Mouse (Mus musculus): ENCODE results near the gene Lbh.

Lbh gene

DNA sequence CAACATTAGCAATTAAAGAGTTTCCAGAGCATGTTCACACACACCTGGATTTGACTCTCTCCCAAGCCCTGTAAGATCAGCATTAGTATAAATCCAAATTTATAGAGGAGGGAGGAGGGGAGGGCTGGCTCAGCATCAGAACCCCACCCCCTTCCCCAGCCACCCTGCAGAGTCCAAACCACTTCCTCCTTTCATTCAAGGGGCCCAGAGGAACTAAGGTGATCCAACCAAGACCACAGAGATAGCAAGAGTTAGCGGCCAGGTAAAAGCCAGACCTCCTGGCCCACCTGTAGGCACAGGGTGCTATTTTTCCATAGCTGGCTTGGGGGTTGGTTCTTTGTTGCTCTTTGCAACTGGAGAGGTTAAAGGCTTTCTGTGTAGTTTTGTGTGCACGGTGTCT is 16.0 kb downstream of the Lbh start:
- in situ Hi-C loops (cut with MboI; ENCODE audit: low pct_unique_long_range_greater_than_20kb in 1 of 2, low sequenced_read_pairs in 2 of 2, unreplicated experiment in 1 of 2), result no loop called here

GRCm38 (mm10) chr17:72934653-72935052 is 16.5 kb downstream of the Lbh start:
- in situ Hi-C loops (cut with MboI; ENCODE audit: low pct_unique_long_range_greater_than_20kb in 1 of 2, low sequenced_read_pairs in 2 of 2, unreplicated experiment in 1 of 2), result no loop called here

DNA sequence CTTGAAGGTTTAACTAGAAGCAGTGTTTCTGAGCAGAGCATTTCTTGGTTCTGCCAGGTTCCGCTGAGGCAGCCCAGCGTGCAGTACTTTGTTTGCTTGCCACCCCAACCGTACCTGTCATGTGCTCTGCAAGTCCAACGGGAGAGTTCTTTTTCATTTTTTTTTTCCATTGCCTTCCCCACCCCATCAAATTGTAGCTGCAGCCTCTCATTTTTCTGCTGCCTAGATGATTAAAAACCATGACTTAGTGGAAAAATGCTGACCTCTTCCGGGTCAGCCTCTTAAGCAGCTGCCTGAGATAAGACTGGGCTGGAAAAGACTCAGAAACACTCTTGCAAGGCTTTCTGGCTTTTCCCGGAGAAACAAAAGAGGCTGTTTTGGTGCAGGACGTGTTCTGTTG is 17.8 kb downstream of the Lbh start:
- in situ Hi-C loops (cut with MboI; ENCODE audit: low pct_unique_long_range_greater_than_20kb in 1 of 2, low sequenced_read_pairs in 2 of 2, unreplicated experiment in 1 of 2), result no loop called here

DNA sequence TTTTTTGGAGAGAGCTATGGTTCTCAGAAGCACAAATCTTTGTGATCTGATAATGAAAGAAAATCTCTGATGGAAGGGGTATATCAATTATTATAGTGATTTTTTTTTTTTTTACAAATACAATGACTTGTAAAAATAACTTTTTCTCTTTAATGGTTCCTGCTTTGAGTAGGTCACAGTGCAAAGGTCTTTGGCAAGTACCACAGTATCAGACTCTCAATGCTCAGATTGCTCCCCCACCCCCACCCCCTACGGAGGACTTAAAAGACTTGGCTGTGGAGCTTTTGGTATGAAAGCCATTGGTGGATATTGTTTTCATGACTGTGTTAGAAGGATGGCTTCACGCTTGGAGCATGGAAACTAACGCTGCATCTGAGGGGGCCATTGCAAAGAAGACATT is 18.2 kb downstream of the Lbh start:
- in situ Hi-C loops (cut with MboI; ENCODE audit: low pct_unique_long_range_greater_than_20kb in 1 of 2, low sequenced_read_pairs in 2 of 2, unreplicated experiment in 1 of 2), result no loop called here

DNA sequence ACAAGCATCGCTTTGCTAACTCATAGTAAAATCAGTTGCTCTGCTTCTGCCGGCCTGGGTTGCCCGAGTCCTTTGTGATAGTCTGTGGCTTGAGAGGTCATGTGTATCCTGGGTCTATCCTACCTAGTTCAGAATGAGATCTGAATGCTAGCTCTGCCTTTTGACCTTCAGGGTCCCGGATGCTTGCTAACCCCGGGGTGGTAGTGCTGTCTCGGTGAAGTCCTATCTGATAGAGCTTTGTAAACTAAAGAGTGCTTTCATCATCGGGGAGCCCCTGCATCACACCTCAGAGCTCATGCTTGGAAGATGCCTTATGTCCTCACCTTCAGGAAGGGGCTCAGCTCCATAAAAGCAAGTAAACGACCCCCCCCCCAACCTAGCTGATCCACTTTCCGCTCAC is 19.1 kb downstream of the Lbh start:
- in situ Hi-C loops (cut with MboI; ENCODE audit: low pct_unique_long_range_greater_than_20kb in 1 of 2, low sequenced_read_pairs in 2 of 2, unreplicated experiment in 1 of 2), result no loop called here

DNA sequence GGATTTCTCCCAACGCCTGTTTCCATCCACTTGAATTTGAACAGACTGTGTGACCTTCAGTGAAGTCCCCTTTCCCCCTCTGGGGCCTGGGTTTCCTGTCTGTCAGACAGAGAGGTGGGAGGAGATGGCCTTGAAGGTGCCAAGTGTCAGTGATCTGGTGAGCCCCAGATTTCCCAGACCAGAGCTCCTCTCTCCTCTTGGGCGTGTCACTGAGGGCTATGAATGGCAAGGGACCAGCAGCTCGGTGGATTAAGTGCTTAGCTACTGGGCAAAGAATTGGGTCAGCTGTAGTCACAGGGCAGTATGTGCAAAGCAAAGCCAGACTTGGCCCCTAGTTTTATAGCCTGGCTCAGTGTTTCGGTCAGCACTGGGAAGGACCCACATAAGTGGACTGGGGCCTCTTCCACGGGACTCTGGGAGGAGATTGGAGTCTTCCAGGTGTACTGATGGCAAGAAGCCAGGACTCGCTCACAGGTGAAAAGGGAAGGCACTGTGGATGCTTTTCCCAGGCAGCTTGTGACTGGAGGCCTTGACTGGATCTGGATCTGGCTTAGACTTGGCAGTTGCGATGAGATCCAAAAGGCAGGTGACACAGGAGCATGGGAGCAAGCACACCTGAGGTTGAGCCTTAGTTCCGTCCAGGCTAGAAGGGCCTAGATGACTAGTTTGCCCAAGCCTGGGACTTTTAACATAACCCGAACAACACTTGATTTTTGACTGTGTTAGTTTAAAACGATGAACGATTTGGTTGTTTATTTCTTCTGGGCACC is 20.1 kb downstream of the Lbh start:
- in situ Hi-C loops (cut with MboI; ENCODE audit: low pct_unique_long_range_greater_than_20kb in 1 of 2, low sequenced_read_pairs in 2 of 2, unreplicated experiment in 1 of 2), result no loop called here

DNA sequence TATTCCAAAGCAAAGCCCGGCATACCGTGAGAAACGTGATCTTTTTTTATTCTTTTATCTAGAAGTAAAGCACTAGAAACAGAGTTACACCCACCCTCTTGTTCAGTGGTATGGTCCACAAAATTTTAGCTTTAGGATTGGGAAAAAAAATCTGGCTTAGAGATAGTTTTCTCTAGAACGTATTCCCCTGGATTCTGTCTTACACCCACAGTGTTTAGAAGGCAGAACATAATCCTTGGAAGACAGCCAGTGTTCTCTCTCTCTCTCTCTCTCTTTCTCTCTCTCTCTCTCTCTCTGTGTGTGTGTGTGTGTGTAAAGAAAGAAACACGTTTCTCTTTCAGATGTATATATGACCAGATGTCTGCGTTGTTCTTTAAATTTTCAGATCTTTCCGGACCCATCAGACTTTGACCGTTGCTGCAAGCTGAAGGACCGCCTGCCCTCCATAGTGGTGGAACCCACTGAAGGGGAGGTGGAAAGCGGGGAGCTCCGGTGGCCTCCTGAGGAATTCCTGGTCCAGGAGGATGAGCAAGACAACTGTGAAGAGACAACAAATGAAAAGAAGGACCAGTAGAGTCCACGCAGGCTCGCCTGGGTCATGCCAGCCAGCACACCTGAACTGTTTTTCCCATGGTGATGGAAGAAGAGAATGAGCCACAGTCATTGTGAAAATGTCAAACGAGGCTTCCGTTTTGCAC is 20.9 kb downstream of the Lbh start:
- in situ Hi-C loops (cut with MboI; ENCODE audit: low pct_unique_long_range_greater_than_20kb in 1 of 2, low sequenced_read_pairs in 2 of 2, unreplicated experiment in 1 of 2), result no loop called here

DNA sequence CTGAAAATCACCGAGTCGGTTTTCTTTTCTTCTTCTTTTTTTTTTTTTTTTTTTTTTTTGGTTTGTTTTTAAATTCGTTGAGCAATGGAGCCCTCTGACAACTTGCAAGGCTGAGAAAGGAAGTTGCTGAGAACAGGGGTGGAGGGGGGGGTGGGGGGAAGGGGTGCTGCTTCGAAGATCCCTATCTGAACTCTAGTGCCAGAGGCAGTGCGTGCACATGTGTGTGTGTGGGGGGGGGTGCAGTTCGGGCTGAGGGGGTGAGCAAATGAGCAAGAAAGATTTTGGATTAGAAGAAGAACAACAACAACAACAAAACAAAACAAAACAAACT is 21.4 kb downstream of the Lbh start:
- in situ Hi-C loops (cut with MboI; ENCODE audit: low pct_unique_long_range_greater_than_20kb in 1 of 2, low sequenced_read_pairs in 2 of 2, unreplicated experiment in 1 of 2), result no loop called here

DNA sequence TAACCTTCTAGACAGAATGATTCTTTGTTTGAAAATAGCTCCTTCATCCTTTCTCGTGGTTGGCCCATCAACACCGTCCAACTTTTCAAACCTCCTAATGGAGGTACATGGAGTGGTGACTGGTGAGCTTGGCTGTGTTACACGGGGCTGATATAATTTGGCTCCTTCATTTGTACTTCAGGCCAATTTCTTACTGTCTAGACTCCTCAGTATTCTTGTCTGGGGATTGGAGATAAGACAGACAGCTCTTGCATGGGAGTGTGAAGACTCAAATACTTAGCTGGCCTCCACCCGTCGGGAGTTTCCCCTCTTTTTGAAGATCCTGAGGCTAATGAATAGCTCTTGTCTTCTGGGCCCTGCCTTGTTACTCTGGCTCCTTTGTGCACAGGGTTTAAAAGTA is 26.3 kb downstream of the Lbh start:
- in situ Hi-C loops (cut with MboI; ENCODE audit: low pct_unique_long_range_greater_than_20kb in 1 of 2, low sequenced_read_pairs in 2 of 2, unreplicated experiment in 1 of 2), result no loop called here

DNA sequence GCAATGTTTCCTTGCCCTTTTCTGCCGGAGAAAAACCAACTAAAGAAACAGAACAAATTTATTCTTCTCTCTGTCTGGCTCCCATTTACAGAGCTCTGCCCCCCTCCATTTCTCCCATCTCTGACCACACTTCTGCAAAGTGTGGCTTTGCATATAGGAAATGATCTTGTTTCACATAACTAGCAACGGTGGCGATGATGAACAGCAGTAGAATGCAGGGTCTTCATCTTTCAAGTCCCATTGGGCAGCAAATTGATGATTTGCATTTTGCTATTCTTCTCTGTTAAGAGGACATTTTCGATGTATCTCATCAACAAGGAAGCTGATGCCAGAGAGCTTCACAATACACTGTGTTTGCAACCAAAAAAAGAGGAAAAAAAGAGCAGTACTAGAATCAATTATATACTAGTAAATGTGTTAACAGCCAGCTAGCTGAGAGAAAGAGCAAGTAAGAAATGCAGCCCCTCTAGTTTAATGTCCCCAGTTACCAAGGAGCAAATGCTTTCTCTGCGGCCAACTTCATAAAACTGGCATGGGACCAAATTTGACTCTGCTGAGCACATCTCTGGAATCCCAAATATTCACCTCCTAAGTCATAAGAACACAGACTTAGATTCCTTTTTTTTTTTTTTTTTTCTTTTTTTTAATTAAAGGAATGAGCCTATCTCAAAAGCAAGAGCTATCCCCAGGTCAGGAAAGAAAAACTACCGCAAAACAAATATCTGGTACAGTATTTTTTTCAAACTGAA is 29.2 kb downstream of the Lbh start:
- in situ Hi-C loops (cut with MboI; ENCODE audit: low pct_unique_long_range_greater_than_20kb in 1 of 2, low sequenced_read_pairs in 2 of 2, unreplicated experiment in 1 of 2), result no loop called here

- in situ Hi-C loops (cut with MboI; ENCODE audit: low pct_unique_long_range_greater_than_20kb in 1 of 2, low sequenced_read_pairs in 2 of 2, unreplicated experiment in 1 of 2), result no loop called here
These were observed 30.0 kb downstream of the Lbh start for GRCm38 (mm10) chr17:72948119-72948518.

DNA sequence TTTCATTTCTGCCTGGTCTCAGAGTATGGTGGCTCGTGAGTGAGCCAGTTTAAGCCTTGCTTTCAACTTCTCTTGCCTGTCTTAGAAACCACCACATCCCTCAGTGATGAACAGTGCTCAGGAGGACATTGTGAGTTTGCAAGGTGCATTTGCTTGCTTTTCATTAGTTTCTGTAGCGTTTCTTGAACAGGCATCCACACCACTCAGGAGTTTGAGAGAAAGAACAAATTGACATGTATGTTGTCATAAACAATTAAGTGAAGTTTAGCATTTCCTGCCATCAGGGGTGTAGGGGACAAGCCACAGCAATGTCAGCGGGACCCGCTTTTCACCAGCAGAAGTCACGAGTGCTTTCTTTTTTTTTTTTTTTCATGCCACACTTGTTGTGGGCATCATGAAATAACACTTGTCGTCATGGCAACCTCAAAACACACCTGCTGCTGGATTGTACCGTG is 31.2 kb downstream of the Lbh start:
- in situ Hi-C loops (cut with MboI; ENCODE audit: low pct_unique_long_range_greater_than_20kb in 1 of 2, low sequenced_read_pairs in 2 of 2, unreplicated experiment in 1 of 2), result no loop called here

GRCm38 (mm10) chr17:72951331-72951730 is 33.2 kb downstream of the Lbh start:
- in situ Hi-C loops (cut with MboI; ENCODE audit: low pct_unique_long_range_greater_than_20kb in 1 of 2, low sequenced_read_pairs in 2 of 2, unreplicated experiment in 1 of 2), result no loop called here

DNA sequence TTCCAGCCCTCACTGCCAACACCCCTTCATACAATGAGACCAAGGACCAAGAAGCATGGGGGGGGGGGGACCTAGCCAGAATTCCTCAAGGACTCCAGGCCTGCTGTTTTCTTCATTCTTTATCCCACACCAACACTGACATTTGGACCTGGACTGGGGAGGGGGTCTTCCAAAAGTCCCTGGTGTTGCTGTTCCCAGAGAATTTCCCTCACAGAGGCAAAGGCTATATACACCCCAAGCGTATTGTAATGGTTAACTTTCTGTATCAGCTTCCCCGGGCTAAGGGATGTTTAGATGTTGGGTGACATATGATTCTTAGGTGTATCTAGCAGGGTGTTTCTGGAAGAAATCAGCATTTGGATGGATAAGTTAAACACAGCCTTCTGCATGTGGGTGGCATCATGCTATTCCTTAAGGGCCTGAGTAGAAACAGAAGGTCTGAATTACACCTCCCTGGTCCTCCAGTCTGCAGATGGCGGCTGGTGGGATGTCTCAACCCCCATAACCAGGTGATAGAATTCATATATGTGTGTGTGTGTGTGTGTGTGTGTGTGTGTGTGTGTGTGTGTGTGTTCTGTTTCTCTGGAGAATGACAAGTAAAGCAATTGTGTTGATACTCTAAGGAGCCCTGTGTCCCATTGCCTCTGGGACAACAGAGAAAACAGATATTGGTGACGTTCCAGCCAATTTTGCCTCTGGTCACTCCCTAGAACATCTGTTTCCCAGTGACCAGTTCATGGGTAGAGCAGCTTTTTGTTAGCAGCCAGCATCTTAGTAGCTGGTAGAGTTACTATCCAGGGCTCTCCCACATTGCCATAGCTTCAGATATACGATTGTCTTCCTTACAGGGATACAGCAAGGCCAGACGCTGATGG is 35.9 kb downstream of the Lbh start:
- in situ Hi-C loops (cut with MboI; ENCODE audit: low pct_unique_long_range_greater_than_20kb in 1 of 2, low sequenced_read_pairs in 2 of 2, unreplicated experiment in 1 of 2), result no loop called here

DNA sequence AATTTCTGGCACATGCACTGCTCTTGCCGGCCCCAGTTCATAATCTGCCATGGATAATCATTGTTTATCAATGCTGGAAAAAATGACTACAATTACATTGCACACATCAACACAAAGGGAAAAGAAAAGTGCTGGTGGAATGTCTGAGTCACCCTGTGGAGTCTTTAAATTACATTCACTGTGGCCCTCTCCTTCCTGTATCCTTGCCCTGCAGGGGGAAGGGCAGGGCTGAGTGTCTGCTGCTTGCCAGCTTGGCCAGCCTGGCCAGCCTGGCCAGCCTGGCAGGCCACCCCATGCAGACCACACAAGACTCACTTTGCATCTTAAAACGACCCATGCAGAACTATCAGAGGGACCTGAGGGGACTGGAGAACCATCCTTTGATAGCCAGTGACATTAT is 37.4 kb downstream of the Lbh start:
- in situ Hi-C loops (cut with MboI; ENCODE audit: low pct_unique_long_range_greater_than_20kb in 1 of 2, low sequenced_read_pairs in 2 of 2, unreplicated experiment in 1 of 2), result no loop called here

GRCm38 (mm10) chr17:72957016-72957415 is 38.9 kb downstream of the Lbh start:
- in situ Hi-C loops (cut with MboI; ENCODE audit: low pct_unique_long_range_greater_than_20kb in 1 of 2, low sequenced_read_pairs in 2 of 2, unreplicated experiment in 1 of 2), result no loop called here

- in situ Hi-C loops (cut with MboI; ENCODE audit: low pct_unique_long_range_greater_than_20kb in 1 of 2, low sequenced_read_pairs in 2 of 2, unreplicated experiment in 1 of 2), result no loop called here
These were observed 40.8 kb downstream of the Lbh start for GRCm38 (mm10) chr17:72958886-72959285.

DNA sequence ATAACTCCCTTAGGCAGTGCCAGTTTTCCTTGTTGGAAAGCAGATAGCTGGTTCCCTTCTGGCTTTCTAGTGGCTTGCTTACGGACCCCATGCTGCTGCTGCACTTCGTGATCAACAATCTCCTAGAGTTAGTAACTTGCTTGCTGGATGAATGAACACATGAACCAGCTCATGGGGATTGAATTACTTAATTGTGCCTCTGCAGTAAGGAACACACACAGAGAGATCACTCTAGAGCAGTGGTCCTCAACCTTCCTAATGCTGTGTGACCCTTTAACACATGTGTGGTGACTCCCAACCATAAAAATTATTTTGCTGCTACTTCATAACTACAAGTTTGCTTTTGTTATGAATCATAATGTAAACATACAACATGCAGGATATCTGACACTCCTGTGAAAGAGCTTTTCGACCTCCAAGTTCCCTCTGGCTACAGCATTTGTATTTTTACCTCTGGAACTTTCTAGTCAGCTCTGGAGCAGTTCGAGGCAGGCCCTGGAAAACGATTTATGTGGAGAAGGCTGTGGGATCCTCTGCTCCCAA is 41.5 kb downstream of the Lbh start:
- in situ Hi-C loops (cut with MboI; ENCODE audit: low pct_unique_long_range_greater_than_20kb in 1 of 2, low sequenced_read_pairs in 2 of 2, unreplicated experiment in 1 of 2), result no loop called here

Measured in mouse embryonic stem cell (cell line).